Mouse (Mus musculus) stomach, embryonic 16.5 days (tissue): ENCODE results near the gene Chmp2a. TPM values are rescaled to one million over a fixed set of nuclear protein-coding genes. Genes with fewer than 3 reads are reported as not detected.
A peak's percentile ranks its signal among the peaks of the same experiment; 100 is the strongest.

Experiments
- ATAC-seq: fragments of 200-750 bp; cut with Nextera tagmentation; 2 replicates; pipeline ENCODE4 v1.8.0; 2017; ENCODE audit warnings: moderate number of reproducible peaks, moderate TSS enrichment; ENCODE audit not compliant: insufficient read depth, low FRiP score
- H3K27ac ChIP-seq: fragments of 300-500 bp; sonication (generic); 2 replicates; pipeline ENCODE4 v1.5.1; 2014; ENCODE audit warnings: low read length
- H3K27me3 ChIP-seq: fragments of 300-500 bp; sonication (generic); 2 replicates; pipeline ENCODE4 v1.6.1; 2014; ENCODE audit warnings: low read length, control low read depth, mixed read lengths; ENCODE audit not compliant: control insufficient read depth, insufficient read depth
- H3K36me3 ChIP-seq: fragments of 300-500 bp; sonication (generic); 2 replicates; pipeline ENCODE4 v1.6.1; 2014; ENCODE audit warnings: low read length; ENCODE audit not compliant: control insufficient read depth, insufficient read depth
- H3K4me1 ChIP-seq: fragments of 300-500 bp; sonication (generic); 2 replicates; pipeline ENCODE4 v1.6.1; 2014; ENCODE audit warnings: low read length, control low read depth, mixed read lengths; ENCODE audit not compliant: control insufficient read depth, insufficient read depth
- H3K4me2 ChIP-seq: fragments of 300-500 bp; sonication (generic); 2 replicates; pipeline ENCODE4 v1.6.1; 2014; ENCODE audit warnings: low read depth, low read length, mixed read lengths
- H3K4me3 ChIP-seq: fragments of 300-500 bp; sonication (generic); replicated peaks from 2 replicates; pipeline ENCODE4 v1.5.1; 2014; ENCODE audit warnings: mild to moderate bottlenecking, low read length
- H3K9ac ChIP-seq: fragments of 300-500 bp; sonication (generic); 2 replicates; pipeline ENCODE4 v1.6.1; 2014; ENCODE audit warnings: low read length
- H3K9me3 ChIP-seq: fragments of 300-500 bp; sonication (generic); replicated peaks from 2 replicates; pipeline ENCODE4 v1.6.1; 2016; ENCODE audit warnings: low read length, control low read depth; ENCODE audit not compliant: control insufficient read depth
- WGBS: fragments of 180-500 bp; shearing (Covaris S2); extraction: QIAGEN DNeasy Blood & Tissue Kit; methylation state at CpG from one replicate; pipeline ENCODE4 v1.1.7; 2014; 5-methylcytosine and 5-hydroxymethylcytosine counted together
- polyA plus RNA-seq: library from polyadenylated mRNA; unstranded; fragments of >200 nt; fragmentation: Nextera tagmentation; extraction: Ambion mirVana; gene quantifications from 2 replicates; pipeline ENCODE4 v1.2.1, GENCODE M21; 2015

Gene Chmp2a
- polyA plus RNA-seq, 1 experiment from 2014 or later, result 189 TPM

- under 1% methylated on average over 42 of the region's 42 CpGs for WGBS
- peak overlapping the region; percentile 81 for H3K4me2 ChIP-seq
- ATAC-seq, result peak; percentile 92
Observed at GRCm38 (mm10) chr7:13009143-13010004, 25.2 kb downstream of the Chmp2a start.

GRCm38 (mm10) chr7:13007341-13008092 lies 27.1 kb downstream of the Chmp2a start:
- no peak for ATAC-seq
- H3K4me3 ChIP-seq, result no peak overlapping the region
- no peaks in the 10 kb centered on the region for H3K9me3 ChIP-seq
- H3K27me3 ChIP-seq, result no peaks in the 10 kb centered on the region
- no peak overlapping the region for H3K4me2 ChIP-seq
- 0 out of 2 replicates have a peak, but pooled peaks cover 12% of the 10 kb centered on the region for H3K36me3 ChIP-seq
- WGBS, result 57% methylated on average over 57 of the region's 57 CpGs
- peak overlapping the region; percentile 46; the same call in 1 of the 2 replicates for H3K9ac ChIP-seq
- H3K27ac ChIP-seq, result no peak overlapping the region
- H3K4me1 ChIP-seq, result peaks cover 11% of the 10 kb centered on the region

More at GRCm38 (mm10) chr7:13009143-13010004, 25.2 kb downstream of the Chmp2a start:
- H3K27me3 ChIP-seq, result no peaks in the 10 kb centered on the region
- H3K9ac ChIP-seq, result peak overlapping the region; percentile 89
- no peaks in the 10 kb centered on the region for H3K9me3 ChIP-seq
- peaks cover 11% of the 10 kb centered on the region for H3K4me1 ChIP-seq
- H3K4me3 ChIP-seq, result peak overlapping the region; percentile 71
- peak overlapping the region; percentile 95 for H3K27ac ChIP-seq
- H3K36me3 ChIP-seq, result 0 out of 2 replicates have a peak, but pooled peaks cover 12% of the 10 kb centered on the region

GRCm38 (mm10) chr7:13006531-13006930 lies 28.1 kb downstream of the Chmp2a start:
- Histone ChIP-seq H3K4me1 (peaks cover 11% of the 10 kb centered on the region), H3K27me3 (no peaks in the 10 kb centered on the region), H3K27ac (no peak overlapping the region), H3K4me2 (no peak overlapping the region), H3K9me3 (no peaks in the 10 kb centered on the region), H3K36me3 (0 out of 2 replicates have a peak, but pooled peaks cover 12% of the 10 kb centered on the region), H3K9ac (no peak overlapping the region), H3K4me3 (no peak overlapping the region)
- no peak for ATAC-seq
- WGBS, result 90% methylated on average over 10 of the region's 10 CpGs

- H3K27ac ChIP-seq, result no peak overlapping the region
- no peaks in the 10 kb centered on the region for H3K27me3 ChIP-seq
- WGBS, result 86% methylated on average over 17 of the region's 17 CpGs
- no peak overlapping the region for H3K4me3 ChIP-seq
- ATAC-seq, result no peak
- H3K9ac ChIP-seq, result no peak overlapping the region
- 0 out of 2 replicates have a peak, but pooled peaks cover 12% of the 10 kb centered on the region for H3K36me3 ChIP-seq
- H3K4me2 ChIP-seq, result no peak overlapping the region
- H3K9me3 ChIP-seq, result no peaks in the 10 kb centered on the region
- peaks cover 11% of the 10 kb centered on the region for H3K4me1 ChIP-seq
Observed at GRCm38 (mm10) chr7:13006011-13006410, 28.6 kb downstream of the Chmp2a start.

- no peak overlapping the region for H3K27ac ChIP-seq
- H3K4me2 ChIP-seq, result no peak overlapping the region
- 0 out of 2 replicates have a peak, but pooled peaks cover 12% of the 10 kb centered on the region for H3K36me3 ChIP-seq
- H3K9ac ChIP-seq, result no peak overlapping the region
- WGBS, result 75% methylated on average over 5 of the region's 5 CpGs
- H3K4me1 ChIP-seq, result no peaks in the 10 kb centered on the region
- H3K4me3 ChIP-seq, result no peak overlapping the region
- no peaks in the 10 kb centered on the region for H3K27me3 ChIP-seq
- no peak for ATAC-seq
- H3K9me3 ChIP-seq, result no peaks in the 10 kb centered on the region
Observed at GRCm38 (mm10) chr7:13003380-13003779, 31.2 kb downstream of the Chmp2a start.

GRCm38 (mm10) chr7:13001584-13001983 lies 33.0 kb downstream of the Chmp2a start:
- Histone ChIP-seq H3K9ac (no peak overlapping the region), H3K9me3 (no peaks in the 10 kb centered on the region), H3K4me1 (no peaks in the 10 kb centered on the region), H3K27ac (no peak overlapping the region), H3K27me3 (no peaks in the 10 kb centered on the region), H3K4me3 (no peak overlapping the region), H3K36me3 (0 out of 2 replicates have a peak, but pooled peaks cover under 1% of the 10 kb centered on the region), H3K4me2 (no peak overlapping the region)
- ATAC-seq, result no peak
- WGBS, result 53% methylated on average over 1 of the region's 1 CpGs

GRCm38 (mm10) chr7:12998851-12999250 lies 35.8 kb downstream of the Chmp2a start, which contains the start of gene Trim28:
Trim28 (plus strand) TSS chr7:12999114.
- H3K27ac ChIP-seq, result no peak within 1 kb of the TSS
- H3K27me3 ChIP-seq, result no peaks in the 10 kb centered on the region
- 74% methylated on average over 3 of the region's 3 CpGs for WGBS
- no peak within 1 kb of the TSS for H3K4me3 ChIP-seq
- ATAC-seq, result no peak
- H3K4me2 ChIP-seq, result no peak within 1 kb of the TSS
- no peaks in the 10 kb centered on the region for H3K36me3 ChIP-seq
- no peaks in the 10 kb centered on the region for H3K9me3 ChIP-seq
- no peak within 1 kb of the TSS for H3K9ac ChIP-seq
- no peaks in the 10 kb centered on the region for H3K4me1 ChIP-seq

- 77% methylated on average over 5 of the region's 5 CpGs for WGBS
- H3K9ac ChIP-seq, result no peak within 1 kb of the TSS
- no peaks in the 10 kb centered on the region for H3K9me3 ChIP-seq
- H3K4me1 ChIP-seq, result no peaks in the 10 kb centered on the region
- no peak within 1 kb of the TSS for H3K4me2 ChIP-seq
- no peaks in the 10 kb centered on the region for H3K27me3 ChIP-seq
- no peak within 1 kb of the TSS for H3K27ac ChIP-seq
- no peak within 1 kb of the TSS for H3K4me3 ChIP-seq
- ATAC-seq, result no peak
- no peaks in the 10 kb centered on the region for H3K36me3 ChIP-seq
Observed at GRCm38 (mm10) chr7:12998053-12998452, 36.6 kb downstream of the Chmp2a start, which contains the start of gene Slc27a5. Slc27a5 (minus strand) TSS chr7:12998192.

GRCm38 (mm10) chr7:12997230-12997629 lies 37.4 kb downstream of the Chmp2a start:
- H3K4me3 ChIP-seq, result no peak overlapping the region
- no peak overlapping the region for H3K4me2 ChIP-seq
- H3K27ac ChIP-seq, result no peak overlapping the region
- no peak for ATAC-seq
- H3K9ac ChIP-seq, result no peak overlapping the region
- H3K36me3 ChIP-seq, result no peaks in the 10 kb centered on the region
- no peaks in the 10 kb centered on the region for H3K9me3 ChIP-seq
- H3K4me1 ChIP-seq, result no peaks in the 10 kb centered on the region
- 71% methylated on average over 5 of the region's 5 CpGs for WGBS
- H3K27me3 ChIP-seq, result no peaks in the 10 kb centered on the region
